Mouse (Mus musculus): ENCODE results near the gene Gm20431. TPM values are rescaled to one million over a fixed set of nuclear protein-coding genes. Genes with fewer than 3 reads are reported as not detected.
A peak's percentile ranks its signal among the peaks of the same experiment; 100 is the strongest.

Gm20431 gene
- polyA plus RNA-seq, 1 experiment from 2014 or later, result 8.8 TPM

- no peaks in the 10 kb centered on the region for H3K9me3 ChIP-seq (ENCODE audit: control insufficient read depth)
- no peaks in the 10 kb centered on the region for H3K4me1 ChIP-seq (replicated peaks; ENCODE audit: control insufficient read depth, insufficient read depth, low read length)
- H3K9ac ChIP-seq (ENCODE audit: low read depth, low read length), result no peak overlapping the region
- no peak overlapping the region for H3K4me3 ChIP-seq (ENCODE audit: low read depth, low read length)
- H3K4me2 ChIP-seq (replicated peaks; ENCODE audit: low read depth), result no peak overlapping the region
- TF ChIP-seq CTCF (IDR thresholded peaks at IDR 0.05; ENCODE audit: low read depth), result no peak
- no peaks in the 10 kb centered on the region for H3K36me3 ChIP-seq (ENCODE audit: control insufficient read depth, insufficient read depth)
- no peak overlapping the region for H3K27ac ChIP-seq (ENCODE audit: low read depth, low read length)
- ATAC-seq, result no peak
- 80% methylated on average over 6 of the region's 6 CpGs for WGBS
- H3K27me3 ChIP-seq (replicated peaks; ENCODE audit: control insufficient read depth, insufficient read depth, low read length), result no peaks in the 10 kb centered on the region
Observed at GRCm38 (mm10) chr2:167570815-167571214, 90.5 kb downstream of the Gm20431 start.

- Histone ChIP-seq H3K4me1 (replicated peaks; ENCODE audit: control insufficient read depth, insufficient read depth, low read length) (no peaks in the 10 kb centered on the region), H3K9ac (ENCODE audit: low read depth, low read length) (no peak overlapping the region), H3K27me3 (replicated peaks; ENCODE audit: control insufficient read depth, insufficient read depth, low read length) (no peaks in the 10 kb centered on the region), H3K27ac (ENCODE audit: low read depth, low read length) (no peak overlapping the region), H3K4me3 (ENCODE audit: low read depth, low read length) (no peak overlapping the region), H3K9me3 (ENCODE audit: control insufficient read depth) (no peaks in the 10 kb centered on the region), H3K4me2 (replicated peaks; ENCODE audit: low read depth) (no peak overlapping the region), H3K36me3 (ENCODE audit: control insufficient read depth, insufficient read depth) (no peaks in the 10 kb centered on the region)
- peak; percentile 48 for TF ChIP-seq CTCF (IDR thresholded peaks at IDR 0.05; ENCODE audit: low read depth)
- no peak for ATAC-seq
- 59% methylated on average over 13 of the region's 13 CpGs for WGBS
Observed at GRCm38 (mm10) chr2:167569934-167570651, 91.2 kb downstream of the Gm20431 start.

DNA sequence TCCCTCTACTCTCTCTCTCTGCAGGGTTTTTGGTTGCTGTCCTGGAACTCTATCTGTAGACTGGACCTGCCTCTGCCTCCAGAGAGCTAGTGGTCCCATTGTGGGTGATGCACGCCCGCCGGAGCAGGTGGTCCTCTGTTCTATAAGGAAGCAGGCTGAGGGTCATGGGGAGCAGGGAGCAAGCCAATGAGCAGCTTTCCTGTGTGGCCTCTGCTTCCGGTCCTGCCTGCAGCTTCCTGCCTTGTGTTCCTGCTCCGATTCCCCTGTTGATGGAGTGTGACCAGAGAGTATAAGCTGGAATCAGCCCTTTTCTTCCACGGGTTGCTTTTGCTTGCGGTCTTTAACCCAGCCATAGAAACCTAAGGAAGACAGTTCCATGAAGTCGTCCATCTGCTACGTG is 93.2 kb downstream of the Gm20431 start:
- 76% methylated on average over 9 of the region's 9 CpGs for WGBS
- Histone ChIP-seq H3K4me3 (ENCODE audit: low read depth, low read length) (no peak overlapping the region), H3K27ac (ENCODE audit: low read depth, low read length) (no peak overlapping the region), H3K9me3 (ENCODE audit: control insufficient read depth) (no peaks in the 10 kb centered on the region), H3K36me3 (ENCODE audit: control insufficient read depth, insufficient read depth) (no peaks in the 10 kb centered on the region), H3K27me3 (replicated peaks; ENCODE audit: control insufficient read depth, insufficient read depth, low read length) (no peaks in the 10 kb centered on the region), H3K9ac (ENCODE audit: low read depth, low read length) (no peak overlapping the region), H3K4me2 (replicated peaks; ENCODE audit: low read depth) (no peak overlapping the region), H3K4me1 (replicated peaks; ENCODE audit: control insufficient read depth, insufficient read depth, low read length) (no peaks in the 10 kb centered on the region; the same call in 1 of the 2 replicates)
- ATAC-seq, result no peak
- no peak for TF ChIP-seq CTCF (IDR thresholded peaks at IDR 0.05; ENCODE audit: low read depth)

- Histone ChIP-seq H3K4me1 (replicated peaks; ENCODE audit: control insufficient read depth, insufficient read depth, low read length) (no peaks in the 10 kb centered on the region; the same call in 1 of the 2 replicates), H3K27me3 (replicated peaks; ENCODE audit: control insufficient read depth, insufficient read depth, low read length) (no peaks in the 10 kb centered on the region), H3K27ac (ENCODE audit: low read depth, low read length) (no peak overlapping the region), H3K9ac (ENCODE audit: low read depth, low read length) (no peak overlapping the region), H3K4me2 (replicated peaks; ENCODE audit: low read depth) (peak overlapping the region; percentile 14; the same call in 1 of the 2 replicates), H3K4me3 (ENCODE audit: low read depth, low read length) (no peak overlapping the region), H3K9me3 (ENCODE audit: control insufficient read depth) (no peaks in the 10 kb centered on the region), H3K36me3 (ENCODE audit: control insufficient read depth, insufficient read depth) (no peaks in the 10 kb centered on the region)
- no peak for ATAC-seq
- WGBS, result 34% methylated on average over 19 of the region's 19 CpGs
- peak; percentile 32; the same call in 1 of the 2 replicates for TF ChIP-seq CTCF (IDR thresholded peaks at IDR 0.05; ENCODE audit: low read depth)
Observed at GRCm38 (mm10) chr2:167565682-167566081, 95.6 kb downstream of the Gm20431 start.

DNA sequence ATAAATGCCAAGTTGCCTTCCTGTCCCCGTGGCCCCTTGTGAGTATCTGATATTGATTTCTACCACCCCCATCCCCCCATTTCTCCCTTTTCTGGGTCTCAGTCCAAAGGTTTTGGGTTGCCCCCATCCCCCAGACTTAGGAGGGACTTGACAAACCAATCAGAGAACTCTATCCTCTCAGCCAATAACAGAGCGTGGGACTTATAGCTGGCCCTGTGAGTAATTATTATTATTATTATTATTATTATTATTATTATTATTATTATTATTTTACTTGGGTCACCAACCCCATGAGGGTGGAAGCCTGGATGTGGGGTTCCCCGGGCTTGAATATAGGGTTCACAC is 96.0 kb downstream of the Gm20431 start:
- no peak overlapping the region for H3K4me3 ChIP-seq (ENCODE audit: low read depth, low read length)
- WGBS, result 66% methylated on average over 3 of the region's 3 CpGs
- no peak overlapping the region for H3K27ac ChIP-seq (ENCODE audit: low read depth, low read length)
- H3K4me1 ChIP-seq (replicated peaks; ENCODE audit: control insufficient read depth, insufficient read depth, low read length), result no peaks in the 10 kb centered on the region; the same call in 1 of the 2 replicates
- no peak overlapping the region for H3K9ac ChIP-seq (ENCODE audit: low read depth, low read length)
- no peaks in the 10 kb centered on the region for H3K9me3 ChIP-seq (ENCODE audit: control insufficient read depth)
- no peak overlapping the region for H3K4me2 ChIP-seq (replicated peaks; ENCODE audit: low read depth)
- TF ChIP-seq CTCF (IDR thresholded peaks at IDR 0.05; ENCODE audit: low read depth), result no peak
- ATAC-seq, result no peak
- 0 out of 2 replicates have a peak, but pooled peaks cover 4% of the 10 kb centered on the region for H3K27me3 ChIP-seq (replicated peaks; ENCODE audit: control insufficient read depth, insufficient read depth, low read length)
- no peaks in the 10 kb centered on the region for H3K36me3 ChIP-seq (ENCODE audit: control insufficient read depth, insufficient read depth)

DNA sequence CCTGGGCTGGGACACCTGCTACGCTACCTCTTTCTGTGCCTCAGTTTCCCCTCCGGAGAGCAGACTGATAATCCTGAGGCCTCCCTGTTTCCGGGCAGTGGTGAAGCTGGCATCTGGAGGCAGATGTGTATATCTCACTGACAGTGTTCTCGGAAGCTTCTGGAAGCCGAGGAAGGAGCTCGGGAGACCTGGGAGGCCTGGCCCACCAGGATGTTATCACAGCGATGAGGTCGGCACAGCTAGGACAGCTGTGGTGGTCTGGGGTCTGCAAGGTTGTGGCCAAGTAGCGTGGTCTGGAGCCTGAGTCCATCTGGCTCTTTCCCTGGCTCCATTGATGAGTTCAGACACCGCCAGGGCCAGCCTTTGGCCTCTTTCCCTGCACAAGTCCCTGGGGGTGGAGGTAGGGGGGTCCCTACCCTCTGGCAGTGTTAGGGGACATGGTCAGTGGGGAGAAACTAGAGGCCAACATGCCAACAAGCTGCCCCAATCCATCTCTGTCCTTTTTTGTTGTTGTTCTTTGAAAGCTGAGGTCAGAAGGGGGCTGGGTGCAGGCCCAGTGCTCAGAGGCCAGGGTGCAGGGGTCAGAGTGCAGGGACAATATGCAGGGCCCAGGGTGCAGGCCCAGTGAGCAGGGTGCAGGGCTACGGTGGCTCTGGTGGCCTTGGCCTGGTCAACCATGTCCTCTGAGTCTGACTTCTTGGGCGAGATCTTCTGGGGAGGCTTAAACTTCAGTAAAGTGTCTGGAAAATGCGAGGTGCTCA is 96.6 kb downstream of the Gm20431 start:
- H3K9me3 ChIP-seq (ENCODE audit: control insufficient read depth), result no peaks in the 10 kb centered on the region
- TF ChIP-seq CTCF (IDR thresholded peaks at IDR 0.05; ENCODE audit: low read depth), result no peak
- 0 out of 2 replicates have a peak, but pooled peaks cover 8% of the 10 kb centered on the region for H3K27me3 ChIP-seq (replicated peaks; ENCODE audit: control insufficient read depth, insufficient read depth, low read length)
- WGBS, result 79% methylated on average over 13 of the region's 13 CpGs
- no peak for ATAC-seq
- H3K9ac ChIP-seq (ENCODE audit: low read depth, low read length), result no peak overlapping the region
- H3K4me1 ChIP-seq (replicated peaks; ENCODE audit: control insufficient read depth, insufficient read depth, low read length), result no peaks in the 10 kb centered on the region; the same call in 1 of the 2 replicates
- no peak overlapping the region for H3K4me2 ChIP-seq (replicated peaks; ENCODE audit: low read depth)
- H3K27ac ChIP-seq (ENCODE audit: low read depth, low read length), result no peak overlapping the region
- no peak overlapping the region for H3K4me3 ChIP-seq (ENCODE audit: low read depth, low read length)
- no peaks in the 10 kb centered on the region for H3K36me3 ChIP-seq (ENCODE audit: control insufficient read depth, insufficient read depth)
